Mouse (Mus musculus) brown adipose tissue, adult 24 weeks (tissue): ENCODE measurements around the gene Tfdp1. TPM values are rescaled to one million over a fixed set of nuclear protein-coding genes. Genes with fewer than 3 reads are reported as not detected.

Source experiments
- H3K27ac ChIP-seq: fragments of 200-500 bp; replicated peaks from 2 replicates; pipeline ENCODE4 v1.5.1; 2012; ENCODE audit warnings: low read depth, mild to moderate bottlenecking, low read length
- H3K4me1 ChIP-seq: fragments of 200-500 bp; 2 replicates; pipeline ENCODE4 v1.6.1; 2012; ENCODE audit warnings: low read length, mixed read lengths; ENCODE audit not compliant: control insufficient read depth, insufficient read depth, insufficient read length
- H3K4me3 ChIP-seq: fragments of 200-500 bp; 2 replicates; pipeline ENCODE4 v1.5.1; 2012; ENCODE audit warnings: low read depth, mild to moderate bottlenecking, low read length, moderate library complexity; ENCODE audit not compliant: insufficient read depth
- polyA plus RNA-seq: library from polyadenylated mRNA; stranded (reverse); fragments of >200 nt; gene quantifications from 2 replicates; pipeline ENCODE4 v1.2.4, GENCODE M21; 2012; ENCODE audit not compliant: missing spikeins, insufficient read depth, insufficient read length

Tfdp1 gene
- polyA plus RNA-seq, 1 experiment = 32.5 TPM

- Histone ChIP-seq H3K4me1 (peaks cover 7% of the 10 kb centered on the region; the same call in 1 of the 2 replicates), H3K4me3 (peak overlapping the region; percentile 73), H3K27ac (no peak overlapping the region)
Observed at GRCm38 (mm10) chr8:13338901-13339645, 522 bp downstream of the Tfdp1 start.

DNA sequence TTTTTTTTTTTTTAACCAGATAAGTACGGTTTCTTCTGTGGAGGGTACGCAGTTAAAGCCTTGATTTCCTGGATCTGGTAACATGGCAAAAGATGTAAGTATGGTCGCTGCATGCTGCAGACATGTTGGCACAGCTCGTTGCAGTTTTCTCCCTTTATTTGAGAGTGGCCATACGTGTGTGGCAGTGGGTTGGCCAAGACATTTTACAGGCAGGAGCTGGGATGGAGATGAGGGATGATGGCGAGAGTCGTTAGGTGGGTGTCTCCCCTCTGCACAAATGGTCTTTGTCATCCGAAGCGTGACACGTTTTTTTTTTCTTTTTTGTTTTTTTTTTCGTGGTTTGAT lies 1.1 kb downstream of the Tfdp1 start:
- Histone ChIP-seq H3K4me3 (peak overlapping the region; percentile 73; the same call in 1 of the 2 replicates), H3K27ac (no peak overlapping the region), H3K4me1 (peaks cover 7% of the 10 kb centered on the region; the same call in 1 of the 2 replicates)

- Histone ChIP-seq H3K4me3 (no peak overlapping the region), H3K27ac (no peak overlapping the region), H3K4me1 (peaks cover 7% of the 10 kb centered on the region; the same call in 1 of the 2 replicates)
Observed at GRCm38 (mm10) chr8:13340650-13341049, 2.1 kb downstream of the Tfdp1 start.

GRCm38 (mm10) chr8:13342340-13342739 lies 3.8 kb downstream of the Tfdp1 start:
- Histone ChIP-seq H3K4me3 (no peak overlapping the region), H3K4me1 (peaks cover 7% of the 10 kb centered on the region; the same call in 1 of the 2 replicates), H3K27ac (no peak overlapping the region)

DNA sequence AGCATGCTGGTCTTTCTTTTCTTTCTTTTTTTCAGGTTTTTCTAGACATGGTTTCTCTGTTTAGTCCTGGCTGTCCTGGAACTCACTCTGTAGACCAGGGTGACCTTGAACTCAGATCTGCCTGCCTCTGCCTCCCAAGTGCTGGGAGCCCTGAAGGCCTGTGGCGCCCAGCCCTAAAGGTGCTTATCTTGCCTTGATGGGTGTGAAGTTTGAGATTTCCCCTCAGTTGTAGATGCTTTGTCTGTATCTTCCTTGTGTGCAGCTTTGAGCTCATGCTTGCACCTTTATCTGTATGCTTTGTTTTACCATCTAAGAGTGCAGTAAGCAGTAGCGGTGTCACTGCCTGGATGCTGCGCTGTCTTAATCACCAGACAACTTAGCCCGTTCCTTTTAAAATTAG lies 4.6 kb downstream of the Tfdp1 start:
- Histone ChIP-seq H3K4me3 (no peak overlapping the region), H3K27ac (no peak overlapping the region), H3K4me1 (peaks cover 7% of the 10 kb centered on the region; the same call in 1 of the 2 replicates)

GRCm38 (mm10) chr8:13350052-13350451 lies 11.5 kb downstream of the Tfdp1 start:
- Histone ChIP-seq H3K27ac (no peak overlapping the region), H3K4me1 (0 out of 2 replicates have a peak, but pooled peaks cover 2% of the 10 kb centered on the region), H3K4me3 (no peak overlapping the region)

GRCm38 (mm10) chr8:13351593-13351992 lies 13.0 kb downstream of the Tfdp1 start:
- H3K27ac ChIP-seq = no peak overlapping the region
- H3K4me1 ChIP-seq = 0 out of 2 replicates have a peak, but pooled peaks cover 2% of the 10 kb centered on the region
- no peak overlapping the region for H3K4me3 ChIP-seq

- no peak overlapping the region for H3K27ac ChIP-seq
Observed at GRCm38 (mm10) chr8:13352601-13353000, 14.1 kb downstream of the Tfdp1 start.

DNA sequence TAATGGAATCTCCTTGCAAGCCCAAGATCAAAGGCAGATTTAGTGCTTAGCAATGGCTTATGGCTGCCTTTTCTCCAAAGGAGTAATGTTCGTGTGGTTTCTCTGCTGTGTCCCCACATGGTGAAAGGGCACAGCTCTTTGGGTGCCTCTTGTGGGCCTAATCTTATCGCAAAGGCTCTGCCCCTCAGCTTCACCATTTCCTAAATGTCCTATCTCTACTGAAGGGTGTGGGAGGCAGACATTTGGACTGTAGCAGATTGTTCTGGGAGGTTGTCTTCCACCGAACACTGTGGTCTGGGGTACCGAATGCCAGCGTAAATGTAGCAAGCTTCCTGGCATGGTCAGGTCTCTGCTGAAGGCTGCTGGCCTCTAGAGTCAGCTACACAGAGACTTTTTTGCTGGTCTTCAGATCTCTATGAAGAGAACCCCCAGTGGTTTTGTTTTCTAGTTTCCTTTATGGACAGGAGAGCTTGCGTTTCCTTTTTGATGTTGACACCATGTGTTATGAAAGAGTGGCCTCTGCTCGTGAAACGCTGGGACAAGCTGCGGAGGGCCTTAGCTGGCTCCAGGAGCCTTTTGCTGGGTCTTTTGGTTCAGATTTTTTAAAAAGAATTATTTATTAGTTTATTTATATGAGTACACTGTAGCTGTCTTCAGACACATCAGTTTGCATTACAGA lies 14.7 kb downstream of the Tfdp1 start:
- Histone ChIP-seq H3K4me1 (0 out of 2 replicates have a peak, but pooled peaks cover 2% of the 10 kb centered on the region), H3K27ac (no peak overlapping the region), H3K4me3 (no peak overlapping the region)

More at GRCm38 (mm10) chr8:13352601-13353000, 14.1 kb downstream of the Tfdp1 start:
- Histone ChIP-seq H3K4me3 (no peak overlapping the region), H3K4me1 (0 out of 2 replicates have a peak, but pooled peaks cover 2% of the 10 kb centered on the region)

DNA sequence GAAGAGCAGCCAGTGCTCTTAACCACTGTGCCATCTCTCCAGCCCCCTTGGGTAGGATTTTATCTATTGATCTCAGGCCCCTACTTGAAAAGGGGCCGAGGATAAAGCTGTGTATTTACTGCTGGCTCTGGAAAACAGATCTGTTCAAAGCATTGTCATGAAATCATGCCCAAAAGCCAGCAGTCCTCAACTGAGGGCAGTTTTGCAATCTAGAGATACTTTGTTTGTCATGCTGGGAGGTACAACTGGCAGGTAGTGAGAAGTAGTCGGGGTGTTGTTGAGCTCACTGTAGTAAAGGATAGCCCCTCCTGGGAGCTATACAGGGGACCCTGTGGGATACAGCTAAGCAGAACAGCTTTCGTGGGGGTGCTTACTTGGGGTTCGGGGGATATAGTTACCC lies 15.3 kb downstream of the Tfdp1 start:
- H3K27ac ChIP-seq = no peak overlapping the region
- no peak overlapping the region for H3K4me3 ChIP-seq
- 0 out of 2 replicates have a peak, but pooled peaks cover 2% of the 10 kb centered on the region for H3K4me1 ChIP-seq

GRCm38 (mm10) chr8:13356221-13356620 lies 17.7 kb downstream of the Tfdp1 start:
- H3K4me1 ChIP-seq = 0 out of 2 replicates have a peak, but pooled peaks cover 2% of the 10 kb centered on the region
- H3K27ac ChIP-seq = no peak overlapping the region
- H3K4me3 ChIP-seq = no peak overlapping the region

DNA sequence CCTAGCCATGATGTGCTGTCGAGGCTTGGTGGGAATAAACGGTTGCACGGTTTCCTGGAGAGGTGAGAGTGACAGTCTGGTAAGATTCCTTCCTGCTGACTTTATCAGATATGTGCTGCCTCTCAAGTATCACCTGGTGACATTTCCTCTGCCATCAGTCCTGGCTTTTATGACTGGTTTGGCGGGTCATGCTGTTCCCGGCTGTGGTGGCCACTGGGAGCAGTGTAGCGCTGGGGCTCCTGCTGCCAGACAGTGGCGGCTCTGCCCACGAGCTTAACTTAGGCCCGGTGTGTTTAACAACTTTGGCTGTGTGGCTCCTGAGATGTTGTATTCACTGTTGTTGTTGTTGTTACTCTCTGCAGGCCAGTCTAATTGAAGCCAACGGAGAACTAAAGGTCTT lies 18.1 kb downstream of the Tfdp1 start:
- H3K4me3 ChIP-seq = no peak overlapping the region

DNA sequence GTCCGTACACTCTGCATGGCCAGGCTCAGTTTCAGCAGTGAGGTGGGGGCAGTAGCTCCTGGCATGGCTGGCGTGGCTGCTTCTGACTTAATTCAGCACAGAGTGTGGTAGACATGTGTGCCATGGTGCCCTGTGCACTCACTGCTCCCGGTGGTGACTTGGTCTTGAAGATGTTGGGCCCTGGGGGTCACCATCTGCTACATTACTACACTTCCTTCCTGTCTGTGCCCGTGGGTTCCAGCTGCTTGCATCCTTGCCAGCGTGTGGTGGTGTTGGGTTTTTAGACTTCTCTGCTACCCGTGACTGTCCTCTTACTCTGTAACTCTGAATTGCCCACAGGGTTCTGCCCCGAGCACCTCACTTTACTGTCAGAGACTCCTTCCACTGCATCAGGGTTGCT lies 21.7 kb downstream of the Tfdp1 start:
- Histone ChIP-seq H3K4me1 (no peaks in the 10 kb centered on the region), H3K27ac (no peak overlapping the region), H3K4me3 (no peak overlapping the region)

More for the DNA sequence above, 18.1 kb downstream of the Tfdp1 start:
- 0 out of 2 replicates have a peak, but pooled peaks cover 2% of the 10 kb centered on the region for H3K4me1 ChIP-seq
- no peak overlapping the region for H3K27ac ChIP-seq

DNA sequence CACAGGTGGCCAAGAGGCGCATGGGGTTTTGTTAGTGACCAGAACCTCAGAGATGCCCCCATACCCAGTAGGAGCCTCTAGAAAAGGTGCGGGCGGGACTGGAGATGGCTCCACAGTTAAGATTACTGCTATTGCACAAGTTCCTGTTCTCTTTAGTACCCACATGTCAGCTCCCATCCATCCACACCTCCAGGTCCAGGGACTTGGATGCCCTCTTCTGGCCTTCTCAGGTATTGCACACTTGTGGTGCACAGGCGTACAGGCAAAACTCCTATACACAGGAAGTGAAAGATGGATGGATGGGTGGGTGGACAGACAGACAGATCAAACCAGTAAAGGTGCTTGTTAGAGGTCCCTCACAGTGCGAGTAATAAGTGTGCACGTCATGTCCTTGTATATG lies 23.3 kb downstream of the Tfdp1 start:
- H3K4me1 ChIP-seq = no peaks in the 10 kb centered on the region
- no peak overlapping the region for H3K4me3 ChIP-seq
- H3K27ac ChIP-seq = no peak overlapping the region

DNA sequence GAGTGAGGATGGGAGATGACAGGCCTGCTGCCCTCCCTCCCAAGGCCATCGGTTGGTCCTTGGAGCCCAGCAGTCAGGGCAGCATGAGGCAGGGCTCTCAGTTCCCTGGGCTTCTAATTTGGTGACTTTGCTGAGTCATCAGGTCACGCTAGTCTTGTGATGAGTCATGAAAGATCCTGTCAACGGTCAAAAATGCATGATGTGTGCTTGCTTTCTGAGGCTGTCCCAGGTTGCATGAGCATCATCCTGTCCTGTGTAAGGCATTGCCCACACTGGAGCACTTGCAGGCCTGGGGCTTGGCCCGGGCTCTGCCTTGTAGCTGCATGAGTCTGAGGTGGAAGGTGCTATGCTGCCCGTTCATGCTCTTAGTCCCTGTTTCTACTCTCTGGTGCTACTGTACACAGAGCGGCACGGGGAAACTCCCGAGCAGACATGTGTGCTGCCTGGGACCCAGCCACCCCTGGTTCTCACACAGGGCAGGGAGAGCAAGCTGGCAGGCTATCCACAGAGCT lies 34.7 kb downstream of the Tfdp1 start:
- H3K27ac ChIP-seq = no peak overlapping the region
- no peaks in the 10 kb centered on the region for H3K4me1 ChIP-seq
- no peak overlapping the region for H3K4me3 ChIP-seq
